Mouse (Mus musculus) CH12.LX (cell line): ENCODE measurements at regions not wholly inside any gene's neighbourhood (a gene's known extent, or its start where the extent isn't known, plus 50 kb on each side); places are given as distances from the start of the nearest gene placed in this dataset.

Experiments
- DNase-seq: peaks from one replicate; pipeline ENCODE4 v3.0.0-alpha.2; 2013; ENCODE audit errors: extremely low read depth
- H3K27ac ChIP-seq: 2 replicates; pipeline ENCODE4 v1.5.1; 2012; ENCODE audit warnings: low read depth, mild to moderate bottlenecking, control low read depth, moderate library complexity; ENCODE audit not compliant: insufficient read depth
- H3K27me3 ChIP-seq: replicated peaks from 2 replicates; pipeline ENCODE3; 2012; ENCODE audit warnings: inconsistent platforms
- H3K36me3 ChIP-seq, 2 experiments: replicated peaks in 1 of 2; 2 replicates each; pipeline versions ENCODE3 to v1.6.1; 2012; ENCODE audit warnings: inconsistent platforms in 1 of 2, low read length in 1 of 2, mild to moderate bottlenecking in 1 of 2, mixed read lengths in 1 of 2, moderate library complexity in 1 of 2; ENCODE audit not compliant: control insufficient read depth in 1 of 2, insufficient read depth in 1 of 2
- H3K4me1 ChIP-seq, 2 experiments: 2 replicates each; pipeline ENCODE4 v1.6.1; 2012; ENCODE audit warnings: inconsistent platforms in 1 of 2, moderate library complexity in 1 of 2; ENCODE audit not compliant: insufficient read depth in 2 of 2, control insufficient read depth in 1 of 2
- H3K4me2 ChIP-seq: 2 replicates; pipeline ENCODE4 v1.6.1; 2012; ENCODE audit warnings: low read depth, mild to moderate bottlenecking, control low read depth; ENCODE audit not compliant: poor library complexity, insufficient read depth, severe bottlenecking
- H3K4me3 ChIP-seq, 3 experiments: fragments of 150-350 bp in 1 of 3; sonication (generic) in 1 of 3; replicated peaks in 1 of 3; 2 replicates each; pipeline versions ENCODE3 to v1.5.1; 2011 to 2012; ENCODE audit warnings: low read depth in 2 of 3, low read length in 2 of 3, mild to moderate bottlenecking in 2 of 3, moderate library complexity in 2 of 3, control low read depth in 1 of 3, improper control_type of control experiment in 1 of 3, inconsistent platforms in 1 of 3, mixed read lengths in 1 of 3; ENCODE audit not compliant: poor library complexity in 1 of 3
- H3K79me2 ChIP-seq: replicated peaks from 2 replicates; pipeline ENCODE4 v1.6.1; 2012; ENCODE audit warnings: mild to moderate bottlenecking, moderate library complexity; ENCODE audit not compliant: control insufficient read depth, poor library complexity, insufficient read depth, severe bottlenecking; ENCODE audit errors: extremely low read depth
- H3K9ac ChIP-seq: 2 replicates; pipeline ENCODE4 v1.6.1; 2012; ENCODE audit warnings: low read depth, mild to moderate bottlenecking, control low read depth, moderate library complexity; ENCODE audit not compliant: insufficient read depth
- H3K9me3 ChIP-seq: replicated peaks from 2 replicates; pipeline ENCODE3; 2012; ENCODE audit warnings: low read length, inconsistent platforms, mixed read lengths
- CHD1 ChIP-seq: IDR thresholded peaks from 2 replicates; pipeline ENCODE4 v1.6.1; 2012; ENCODE audit warnings: low read depth, low read length, improper control_type of control experiment, inconsistent platforms
- EP300 ChIP-seq: IDR thresholded peaks from 2 replicates; pipeline ENCODE4 v1.6.1; 2011; ENCODE audit warnings: low read length, improper control_type of control experiment
- GABPA ChIP-seq: IDR thresholded peaks from 2 replicates; pipeline ENCODE4 v1.6.1; 2012; ENCODE audit warnings: low read depth, low read length, improper control_type of control experiment, inconsistent platforms; ENCODE audit not compliant: insufficient replicate concordance
- HCFC1 ChIP-seq: IDR thresholded peaks from 2 replicates; pipeline ENCODE4 v1.6.1; 2012; ENCODE audit warnings: low read depth, mild to moderate bottlenecking, inconsistent platforms, low read length, improper control_type of control experiment
- IRF4 ChIP-seq: IDR thresholded peaks from 2 replicates; pipeline ENCODE4 v1.6.1; 2014; ENCODE audit warnings: low read depth, mild to moderate bottlenecking, inconsistent platforms, low read length, improper control_type of control experiment
- JUN ChIP-seq: IDR thresholded peaks from 2 replicates; pipeline ENCODE4 v1.6.1; 2011; ENCODE audit warnings: low read depth, mild to moderate bottlenecking, low read length, improper control_type of control experiment, moderate library complexity; ENCODE audit not compliant: insufficient read depth
- MEF2A ChIP-seq: IDR thresholded peaks from 2 replicates; pipeline ENCODE4 v1.6.1; 2014; ENCODE audit warnings: low read depth, mild to moderate bottlenecking, inconsistent platforms, low read length, improper control_type of control experiment, borderline replicate concordance
- MXI1 ChIP-seq: IDR thresholded peaks from 2 replicates; pipeline ENCODE4 v1.6.1; 2011; ENCODE audit warnings: mild to moderate bottlenecking, low read depth, low read length, improper control_type of control experiment
- NELFE ChIP-seq: IDR thresholded peaks from 2 replicates; pipeline ENCODE4 v1.6.1; 2011; ENCODE audit warnings: low read depth, low read length, improper control_type of control experiment
- RAD21 ChIP-seq: IDR thresholded peaks from 2 replicates; pipeline ENCODE4 v1.6.1; 2011; ENCODE audit warnings: low read depth, mild to moderate bottlenecking, low read length, improper control_type of control experiment, moderate library complexity
- SMC3 ChIP-seq: IDR thresholded peaks from 2 replicates; pipeline ENCODE4 v1.6.1; 2011; ENCODE audit warnings: low read depth, low read length, improper control_type of control experiment
- TBP ChIP-seq: conservative IDR thresholded peaks from 2 replicates; pipeline ENCODE4 v1.6.1; 2011; ENCODE audit warnings: low read depth, low read length, improper control_type of control experiment
- TCF12 ChIP-seq: IDR thresholded peaks from 2 replicates; pipeline ENCODE4 v1.6.1; 2014; ENCODE audit warnings: low read depth, mild to moderate bottlenecking, inconsistent platforms, low read length, improper control_type of control experiment
- ZC3H11A ChIP-seq: IDR thresholded peaks from 2 replicates; pipeline ENCODE4 v1.6.1; 2012; ENCODE audit warnings: low read depth, mild to moderate bottlenecking, inconsistent platforms, low read length, improper control_type of control experiment
- ZMIZ1 ChIP-seq: IDR thresholded peaks from 2 replicates; pipeline ENCODE4 v1.6.1; 2012; ENCODE audit warnings: low read depth, mild to moderate bottlenecking, inconsistent platforms, low read length, improper control_type of control experiment
- ZNF384 ChIP-seq: IDR thresholded peaks from 2 replicates; pipeline ENCODE4 v1.6.1; 2012; ENCODE audit warnings: low read depth, low read length, improper control_type of control experiment, inconsistent platforms
- dilution Hi-C: fragments of 300-500 bp; cut with MboI; formaldehyde crosslinking; loops from 2 replicates; pipeline ENCODE4 v1.14.3; 2020; ENCODE audit warnings: low sequenced_read_pairs; ENCODE audit not compliant: extremely low pct_unique_long_range_greater_than_20kb, extremely low pct_ligation_motif_present
- in situ Hi-C: fragments of 300-500 bp; cut with MboI; formaldehyde crosslinking; loops from 3 replicates; pipeline ENCODE4 v1.14.3; 2019; ENCODE audit warnings: low sequenced_read_pairs, low pct_ligation_motif_present, low pct_unique_long_range_greater_than_20kb, mixed read lengths

DNA sequence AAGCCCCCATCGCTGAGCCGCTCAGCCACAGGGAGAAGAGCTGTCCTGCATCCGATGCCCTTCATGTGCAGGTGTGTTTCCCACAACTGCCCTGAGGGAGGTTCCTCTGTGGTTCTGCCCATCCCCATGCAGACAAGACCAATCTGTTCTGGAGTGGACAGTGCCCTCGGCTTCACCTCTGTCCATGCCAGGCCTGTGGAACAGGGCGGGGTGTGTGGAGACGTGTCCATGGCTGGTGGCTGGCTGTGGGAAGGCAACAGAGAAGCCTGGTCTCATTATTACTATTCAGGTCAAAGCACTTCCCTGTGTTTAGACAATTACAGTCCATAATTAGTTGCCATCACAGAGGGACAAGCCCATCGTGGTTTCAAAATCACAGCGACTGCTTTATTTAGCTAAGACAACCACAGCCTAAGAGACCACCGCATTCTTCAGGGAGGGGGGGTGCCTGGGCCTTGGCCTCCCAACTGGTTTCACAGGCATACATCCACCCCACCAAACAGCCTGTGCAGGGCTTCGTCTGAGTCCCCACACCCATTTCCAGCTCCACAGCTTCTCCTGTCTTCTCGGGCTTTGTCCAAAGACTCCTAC, 97.7 kb downstream of the Rplp1 start:
- dilution Hi-C loops (no loop called here), in situ Hi-C loops (no loop called here)
- TF ChIP-seq MEF2A (peak; percentile 60; the same call in 1 of the 2 replicates), MXI1 (no peak), IRF4 (0 out of 2 replicates have a peak, but pooled peaks have one; percentile 40), EP300 (no peak), TCF12 (0 out of 2 replicates have a peak, but pooled peaks have one; percentile 21)
- Histone ChIP-seq H3K4me3 (no peak overlapping the region), H3K79me2 (no peaks in the 10 kb centered on the region), H3K4me2 (no peak overlapping the region), H3K4me1 (peaks cover 4 to 15% of the 10 kb centered on the region in 2 experiments), H3K36me3 (no peaks in the 10 kb centered on the region), H3K27me3 (no peaks in the 10 kb centered on the region), H3K27ac (no peak overlapping the region), H3K9ac (no peak overlapping the region), H3K9me3 (no peaks in the 10 kb centered on the region)
- DNase-seq: peak; percentile 24

DNA sequence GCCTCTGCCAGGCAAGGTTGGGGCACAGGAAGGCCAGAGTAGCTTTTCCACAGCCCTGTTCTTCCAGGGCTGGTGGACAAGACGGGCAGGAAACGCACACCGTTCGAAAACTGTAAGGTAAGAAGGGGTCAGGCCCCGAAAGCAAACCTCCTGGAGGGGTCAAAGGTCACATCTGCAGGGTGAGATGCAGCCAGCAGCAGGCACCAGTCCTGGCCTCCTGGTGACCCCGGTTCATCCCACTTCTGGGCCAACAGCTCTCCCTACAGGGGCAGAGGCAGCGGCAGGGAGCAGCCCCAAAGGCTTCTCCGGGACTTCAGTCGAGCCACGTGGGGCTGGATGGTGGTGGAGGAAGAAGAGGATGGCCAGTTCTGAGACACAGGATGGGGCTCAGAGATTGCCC, 98.3 kb downstream of the Rplp1 start:
- Histone ChIP-seq H3K79me2 (no peaks in the 10 kb centered on the region), H3K9me3 (no peaks in the 10 kb centered on the region), H3K4me1 (peaks cover 4 to 18% of the 10 kb centered on the region in 2 experiments), H3K9ac (no peak overlapping the region), H3K4me3 (no peak overlapping the region), H3K27me3 (no peaks in the 10 kb centered on the region), H3K4me2 (no peak overlapping the region), H3K36me3 (no peaks in the 10 kb centered on the region), H3K27ac (no peak overlapping the region)
- DNase-seq: no peak
- TF ChIP-seq CHD1 (no peak), TBP (no peak), GABPA (no peak)
- in situ Hi-C loops (no loop called here), dilution Hi-C loops (no loop called here)

DNA sequence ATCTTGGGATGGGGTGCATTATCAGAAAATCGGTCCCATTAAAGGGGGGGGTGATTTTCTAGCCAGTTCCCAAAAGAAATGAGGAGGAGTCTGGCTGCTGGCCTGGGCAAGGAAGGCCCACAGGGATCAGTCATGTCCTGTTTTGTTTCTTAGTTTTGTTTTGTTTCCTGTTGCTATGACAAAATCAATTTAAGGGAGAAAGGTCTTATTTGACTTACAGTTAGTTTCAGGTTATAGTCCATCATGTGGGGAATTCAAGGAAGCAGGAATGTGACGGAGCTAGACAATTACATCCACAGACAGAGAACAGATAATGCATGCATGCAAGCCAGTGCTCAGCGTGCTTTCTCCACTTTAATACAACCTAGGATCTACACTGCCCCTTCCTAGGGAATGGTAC, 101.1 kb downstream of the Rplp1 start:
- no peak overlapping the region for H3K9ac ChIP-seq

More for the DNA sequence above, 101.1 kb downstream of the Rplp1 start:
- Histone ChIP-seq H3K9me3 (no peaks in the 10 kb centered on the region), H3K4me2 (no peak overlapping the region), H3K79me2 (no peaks in the 10 kb centered on the region), H3K4me3 (no peak overlapping the region), H3K27ac (no peak overlapping the region)
- no peak for DNase-seq
- in situ Hi-C loops: no loop called here
- TF ChIP-seq TBP (no peak), NELFE (no peak), ZC3H11A (no peak), ZNF384 (no peak), JUN (no peak), SMC3 (no peak), RAD21 (no peak), IRF4 (no peak), CHD1 (no peak), ZMIZ1 (no peak), HCFC1 (no peak), GABPA (no peak), MEF2A (no peak)
- TF ChIP-seq, all 38 proteins: peak for 0
- H3K27me3 ChIP-seq: no peaks in the 10 kb centered on the region
- peaks cover 4 to 28% of the 10 kb centered on the region in 2 experiments for H3K4me1 ChIP-seq
- dilution Hi-C loops: no loop called here
- H3K36me3 ChIP-seq: no peaks in the 10 kb centered on the region
